Mouse (Mus musculus): ENCODE measurements around the gene Vmn1r122.
"Not testable (repeated sequence)": the region's sequence is repeated elsewhere in the genome, so short reads cannot be mapped to it uniquely, and the experiment has no call there.

Vmn1r122 gene

GRCm38 (mm10) chr7:21134028-21134427 is at the start of gene Vmn1r122:
Vmn1r122 (minus strand) TSS chr7:21134128.
- DNase-seq (ENCODE audit: low spot score in 2 of 2) = not testable (repeated sequence)

- not testable (repeated sequence) for DNase-seq (ENCODE audit: low spot score in 2 of 2)
These were observed 28.0 kb upstream of the Vmn1r122 start, which contains the start of gene Vmn1r123 for GRCm38 (mm10) chr7:21161885-21162284. Vmn1r123 (plus strand) TSS chr7:21162185.

- DNase-seq (ENCODE audit: low spot score in 2 of 2) = not testable (repeated sequence)
These were observed 35.5 kb downstream of the Vmn1r122 start, which contains the start of gene Vmn1r121 for GRCm38 (mm10) chr7:21098413-21098812. Vmn1r121 (minus strand) TSS chr7:21098513.
